Mouse (Mus musculus) heart, postnatal 0 days (tissue): Measurements from ENCODE around the gene Sec61a2. TPM values are rescaled to one million over a fixed set of nuclear protein-coding genes. Genes with fewer than 3 reads are reported as not detected.

ENCODE experiments used
- ATAC-seq: fragments of 200-750 bp; cut with Nextera tagmentation; 2 replicates; pipeline ENCODE4 v1.8.0; 2017; ENCODE audit warnings: low read depth, moderate number of reproducible peaks, moderate library complexity; ENCODE audit not compliant: insufficient read depth
- DNase-seq: peaks from one replicate; pipeline ENCODE4 v3.0.0-alpha.2; 2016; ENCODE audit warnings: low spot score
- H3K27ac ChIP-seq: fragments of 300-500 bp; sonication (generic); 2 replicates; pipeline ENCODE4 v1.5.1; 2014; ENCODE audit warnings: low read depth, mild to moderate bottlenecking
- H3K27me3 ChIP-seq: fragments of 300-500 bp; sonication (generic); 2 replicates; pipeline ENCODE4 v1.6.1; 2014; ENCODE audit warnings: low read length, mixed read lengths; ENCODE audit not compliant: control insufficient read depth, insufficient read depth
- H3K36me3 ChIP-seq: fragments of 300-500 bp; sonication (generic); replicated peaks from 2 replicates; pipeline ENCODE4 v1.6.1; 2014; ENCODE audit warnings: low read length, mixed read lengths; ENCODE audit not compliant: control insufficient read depth, insufficient read depth
- H3K4me1 ChIP-seq: fragments of 300-500 bp; sonication (generic); 2 replicates; pipeline ENCODE4 v1.6.1; 2014; ENCODE audit warnings: antibody characterized with exemption; ENCODE audit not compliant: control insufficient read depth, insufficient read depth
- H3K4me2 ChIP-seq: fragments of 300-500 bp; sonication (generic); 2 replicates; pipeline ENCODE4 v1.6.1; 2014; ENCODE audit warnings: low read depth, mild to moderate bottlenecking, low read length, moderate library complexity
- H3K4me3 ChIP-seq: fragments of 300-500 bp; sonication (generic); 2 replicates; pipeline ENCODE4 v1.5.1; 2014; ENCODE audit warnings: low read depth, low read length
- H3K9ac ChIP-seq: fragments of 300-500 bp; sonication (generic); replicated peaks from 2 replicates; pipeline ENCODE4 v1.6.1; 2014; ENCODE audit warnings: low read depth, low read length, mixed read lengths
- H3K9me3 ChIP-seq: fragments of 300-500 bp; sonication (generic); replicated peaks from 2 replicates; pipeline ENCODE4 v1.6.1; 2016; ENCODE audit warnings: low read length; ENCODE audit not compliant: control insufficient read depth
- CTCF ChIP-seq: IDR thresholded peaks from 2 replicates; pipeline ENCODE4 v1.5.1; 2016; ENCODE audit warnings: antibody characterized with exemption, control low read depth, low read depth
- EP300 ChIP-seq: IDR thresholded peaks from 2 replicates; pipeline ENCODE4 v1.6.1; 2016; ENCODE audit warnings: antibody characterized with exemption, low read depth
- WGBS: fragments of 180-500 bp; shearing (Covaris S2); extraction: QIAGEN DNeasy Blood & Tissue Kit; methylation state at CpG from one replicate; pipeline ENCODE4 v1.1.7; 2014; 5-methylcytosine and 5-hydroxymethylcytosine counted together
- polyA plus RNA-seq: library from polyadenylated mRNA; unstranded; fragments of >200 nt; fragmentation: Nextera tagmentation; extraction: Ambion mirVana; gene quantifications from 2 replicates; pipeline ENCODE4 v1.2.1, GENCODE M21; 2015
- total RNA-seq: library from RNA; depleted of rRNA; stranded (reverse); fragments of >200 nt; gene quantifications from 2 replicates; pipeline ENCODE4 v1.2.3, GENCODE M21; 2014; ENCODE audit warnings: low replicate concordance

Sec61a2 gene
- total and polyA plus RNA-seq, 2 experiments from 2014 or later: 26.4 to 36.7 TPM

DNA sequence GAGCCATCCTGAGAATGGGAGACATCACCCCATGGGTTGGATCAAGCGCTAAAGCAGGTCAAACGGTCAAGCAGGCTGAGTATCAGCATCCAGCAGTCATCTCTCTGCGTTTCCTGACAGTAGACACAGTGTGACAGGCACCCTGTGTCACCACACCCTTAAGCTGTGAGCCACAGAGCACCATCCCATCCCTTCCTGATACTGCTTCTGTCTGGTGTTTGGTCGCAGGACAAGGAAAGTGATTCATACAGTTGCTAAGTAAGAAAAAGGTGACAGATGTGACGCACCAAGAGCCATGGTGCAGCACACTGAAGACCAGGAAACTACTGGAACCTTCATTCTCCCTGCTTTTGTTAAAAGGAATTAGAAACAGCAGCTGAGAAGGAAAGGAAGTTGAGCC lies 6.4 kb downstream of the Sec61a2 start:
- no peak overlapping the region for H3K4me2 ChIP-seq
- 62% methylated on average over 5 of the region's 5 CpGs for WGBS
- H3K4me1 ChIP-seq: no peaks in the 10 kb centered on the region
- no peaks in the 10 kb centered on the region for H3K27me3 ChIP-seq
- DNase-seq (no peak), ATAC-seq (no peak)
- H3K4me3 ChIP-seq: no peak overlapping the region
- no peak overlapping the region for H3K27ac ChIP-seq
- no peak overlapping the region for H3K9ac ChIP-seq
- no peaks in the 10 kb centered on the region for H3K9me3 ChIP-seq
- no peak for TF ChIP-seq CTCF
- TF ChIP-seq EP300: no peak
- H3K36me3 ChIP-seq: peaks cover 58% of the 10 kb centered on the region

DNA sequence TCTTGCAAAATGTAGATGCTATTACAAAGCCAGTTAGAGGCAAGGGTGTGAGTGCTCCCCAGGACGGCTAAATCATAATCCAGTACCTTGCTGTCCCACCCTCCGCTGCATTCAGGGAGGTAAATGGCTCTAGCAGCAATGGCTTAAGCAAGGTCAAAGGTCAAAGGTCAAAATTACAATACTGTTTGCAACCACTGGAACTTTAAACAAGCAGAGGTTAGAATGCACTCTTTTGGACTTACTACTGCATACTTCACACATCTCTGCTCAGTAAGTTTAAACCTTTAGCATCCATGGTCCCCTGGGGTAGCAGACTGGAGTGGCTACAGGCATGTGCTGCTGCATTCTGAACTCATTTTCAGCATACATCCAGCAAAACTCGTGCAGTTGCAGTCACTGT lies 17.8 kb downstream of the Sec61a2 start:
- TF ChIP-seq CTCF (no peak), EP300 (no peak)
- 0 out of 2 replicates have a peak, but pooled peaks cover 3% of the 10 kb centered on the region for H3K9me3 ChIP-seq
- no peak for DNase-seq
- ATAC-seq: no peak
- no peaks in the 10 kb centered on the region for H3K4me1 ChIP-seq
- no peaks in the 10 kb centered on the region for H3K27me3 ChIP-seq
- peaks cover 76% of the 10 kb centered on the region for H3K36me3 ChIP-seq
- no peak overlapping the region for H3K27ac ChIP-seq
- no peak overlapping the region for H3K9ac ChIP-seq
- H3K4me2 ChIP-seq: no peak overlapping the region
- WGBS: 76% methylated on average over 3 of the region's 3 CpGs
- no peak overlapping the region for H3K4me3 ChIP-seq

DNA sequence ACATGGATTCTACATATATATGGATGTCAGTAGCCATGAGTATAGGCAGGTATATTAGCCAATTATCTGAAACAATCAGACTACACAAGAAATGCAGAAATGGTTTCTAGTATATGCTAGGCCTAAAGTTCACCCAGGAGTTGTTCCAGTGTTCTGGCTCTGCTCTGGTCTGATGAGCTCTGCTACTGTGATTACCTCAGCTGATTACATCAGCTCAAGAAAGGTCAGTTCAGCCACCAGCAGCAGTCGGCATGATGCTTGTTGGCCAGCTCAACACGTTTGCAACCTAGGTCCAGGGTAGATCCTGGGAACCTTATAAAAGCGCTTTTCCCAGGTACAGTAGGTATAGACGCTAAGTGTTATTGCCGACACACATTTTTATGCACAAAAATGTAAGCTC lies 25.5 kb downstream of the Sec61a2 start:
- H3K4me2 ChIP-seq: no peak overlapping the region
- 81% methylated on average over 5 of the region's 5 CpGs for WGBS
- no peak for DNase-seq
- no peak for ATAC-seq
- H3K27ac ChIP-seq: no peak overlapping the region
- 0 out of 2 replicates have a peak, but pooled peaks cover 3% of the 10 kb centered on the region for H3K9me3 ChIP-seq
- TF ChIP-seq EP300: no peak
- no peak for TF ChIP-seq CTCF
- no peaks in the 10 kb centered on the region for H3K27me3 ChIP-seq
- H3K4me1 ChIP-seq: no peaks in the 10 kb centered on the region
- peaks cover 57% of the 10 kb centered on the region for H3K36me3 ChIP-seq
- H3K4me3 ChIP-seq: no peak overlapping the region
- H3K9ac ChIP-seq: no peak overlapping the region

DNA sequence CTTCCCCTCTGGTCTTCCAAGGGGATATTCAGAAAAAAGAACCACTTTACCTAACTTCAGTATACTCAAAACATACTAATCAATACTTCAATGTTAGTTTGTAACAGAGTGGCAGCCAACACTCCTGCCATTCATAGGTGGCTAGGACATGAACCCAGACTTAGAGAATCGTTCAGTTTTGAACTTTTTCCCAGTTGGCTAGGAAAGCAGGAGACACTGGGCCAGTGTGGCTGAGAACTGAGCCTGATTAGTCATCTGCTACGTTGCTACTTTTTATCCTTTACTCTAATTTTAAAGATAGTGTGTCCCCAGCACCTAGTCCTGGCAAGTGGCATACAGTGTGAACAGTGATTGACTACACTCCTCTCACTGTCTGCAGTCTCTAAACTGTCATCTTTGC lies 27.6 kb downstream of the Sec61a2 start:
- Histone ChIP-seq H3K27me3 (no peaks in the 10 kb centered on the region), H3K36me3 (peaks cover 53% of the 10 kb centered on the region), H3K9ac (no peak overlapping the region), H3K4me3 (no peak overlapping the region), H3K4me1 (no peaks in the 10 kb centered on the region), H3K27ac (no peak overlapping the region), H3K9me3 (no peaks in the 10 kb centered on the region), H3K4me2 (no peak overlapping the region)
- ATAC-seq (no peak), DNase-seq (no peak)
- TF ChIP-seq EP300: no peak
- TF ChIP-seq CTCF: no peak
- WGBS: 73% methylated on average over 2 of the region's 2 CpGs

DNA sequence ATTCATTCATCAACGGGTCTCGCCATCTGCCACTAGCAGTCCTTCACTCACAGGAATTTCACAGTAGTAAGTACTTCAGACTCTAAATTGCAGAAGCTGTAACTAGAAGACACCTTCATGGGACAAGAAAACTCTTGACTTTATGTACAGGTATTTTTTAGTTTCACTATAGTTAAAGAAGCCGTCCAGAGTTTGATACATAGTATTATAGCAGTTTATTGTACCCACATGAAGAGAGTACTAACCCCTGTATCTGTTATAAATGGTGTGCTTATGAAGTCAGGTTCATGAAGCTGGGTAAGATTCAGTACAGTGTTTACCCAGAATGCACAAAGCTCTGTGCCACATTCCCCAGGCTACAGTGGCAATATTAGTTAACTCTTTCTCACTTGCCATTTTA lies 32.4 kb downstream of the Sec61a2 start, which contains the start of gene Gm13199:
Gene Gm13199 (minus strand): TSS at position 101 of the 400 bp plus-strand sequence.
- DNase-seq (no peak), ATAC-seq (no peak)
- H3K9me3 ChIP-seq: no peaks in the 10 kb centered on the region
- H3K9ac ChIP-seq: no peak within 1 kb of the TSS
- peaks cover 69% of the 10 kb centered on the region for H3K36me3 ChIP-seq
- no peaks in the 10 kb centered on the region for H3K27me3 ChIP-seq
- WGBS: 96% methylated on average over 3 of the region's 3 CpGs
- TF ChIP-seq CTCF (no peak), EP300 (no peak)
- H3K4me2 ChIP-seq: no peak within 1 kb of the TSS
- H3K4me3 ChIP-seq: no peak within 1 kb of the TSS
- no peaks in the 10 kb centered on the region for H3K4me1 ChIP-seq
- H3K27ac ChIP-seq: no peak within 1 kb of the TSS

DNA sequence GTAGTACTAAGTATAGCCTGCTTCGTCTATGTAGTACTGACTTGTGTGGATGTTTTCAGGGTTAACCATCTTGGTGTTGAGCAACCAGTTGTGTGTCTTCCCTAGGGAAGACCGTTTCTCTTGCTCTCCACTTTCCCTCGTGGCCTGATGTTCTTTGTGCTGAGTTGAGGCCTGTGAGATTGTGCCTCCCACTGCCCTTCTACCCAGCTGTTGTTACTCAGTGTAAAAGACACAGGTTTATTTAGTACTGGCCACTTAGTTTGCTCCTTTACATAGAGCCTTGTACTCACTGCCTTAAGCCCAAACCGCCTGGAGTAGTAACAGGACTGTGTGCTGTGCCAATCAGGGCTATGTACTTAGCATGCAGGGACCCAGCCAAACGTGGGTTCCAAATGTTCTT lies 43.4 kb downstream of the Sec61a2 start:
- H3K36me3 ChIP-seq: peaks cover 4% of the 10 kb centered on the region
- no peak overlapping the region for H3K4me3 ChIP-seq
- no peaks in the 10 kb centered on the region for H3K9me3 ChIP-seq
- no peaks in the 10 kb centered on the region for H3K27me3 ChIP-seq
- TF ChIP-seq CTCF (no peak), EP300 (no peak)
- H3K27ac ChIP-seq: no peak overlapping the region
- 73% methylated on average over 5 of the region's 5 CpGs for WGBS
- H3K4me1 ChIP-seq: no peaks in the 10 kb centered on the region
- no peak overlapping the region for H3K4me2 ChIP-seq
- ATAC-seq (no peak), DNase-seq (no peak)
- no peak overlapping the region for H3K9ac ChIP-seq
